Mouse (Mus musculus): ENCODE measurements around the gene Mecp2.

Mecp2 gene

DNA sequence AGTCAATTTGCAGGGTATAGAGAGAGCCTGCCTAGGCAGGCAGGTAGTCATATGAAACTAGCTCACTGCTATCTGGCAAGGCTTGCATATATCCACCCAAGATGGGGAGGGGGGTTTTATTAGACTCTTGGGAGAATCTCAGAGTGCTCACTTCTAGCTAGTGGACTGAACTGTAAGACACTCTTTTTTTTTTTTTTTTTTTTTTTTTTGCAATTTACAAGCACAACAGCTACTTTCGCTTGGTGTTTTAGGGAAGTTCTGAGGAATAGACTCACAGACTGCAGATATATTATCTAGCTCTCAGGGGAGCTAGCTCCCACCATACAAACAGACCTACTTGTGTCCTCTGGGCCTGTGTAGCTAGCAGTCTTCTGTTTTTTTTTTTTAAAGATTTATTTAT, 120.6 kb downstream of the Mecp2 start:
- no peak for DNase-seq (ENCODE audit: low spot score)

DNA sequence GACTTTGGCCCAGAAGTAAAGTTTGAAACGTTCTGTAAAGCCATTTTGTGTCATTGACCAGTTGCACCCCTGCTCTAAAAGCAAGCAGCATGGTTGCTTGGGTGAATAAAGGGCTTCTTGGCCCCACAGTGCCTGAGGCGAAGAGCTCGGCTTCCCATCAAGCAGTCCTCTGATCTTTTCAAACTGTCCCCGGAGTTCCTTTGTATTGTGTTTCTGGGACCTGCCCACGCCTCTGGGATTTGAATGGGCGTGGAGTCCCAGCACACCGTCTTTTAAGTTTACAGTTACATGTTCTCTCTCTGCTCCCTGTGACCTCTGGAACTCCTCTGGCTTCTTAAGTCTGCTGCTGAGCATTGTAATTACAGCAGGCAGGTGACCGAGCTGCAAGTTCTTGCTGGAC, 127.1 kb downstream of the Mecp2 start:
- no peak for DNase-seq (ENCODE audit: low spot score)

DNA sequence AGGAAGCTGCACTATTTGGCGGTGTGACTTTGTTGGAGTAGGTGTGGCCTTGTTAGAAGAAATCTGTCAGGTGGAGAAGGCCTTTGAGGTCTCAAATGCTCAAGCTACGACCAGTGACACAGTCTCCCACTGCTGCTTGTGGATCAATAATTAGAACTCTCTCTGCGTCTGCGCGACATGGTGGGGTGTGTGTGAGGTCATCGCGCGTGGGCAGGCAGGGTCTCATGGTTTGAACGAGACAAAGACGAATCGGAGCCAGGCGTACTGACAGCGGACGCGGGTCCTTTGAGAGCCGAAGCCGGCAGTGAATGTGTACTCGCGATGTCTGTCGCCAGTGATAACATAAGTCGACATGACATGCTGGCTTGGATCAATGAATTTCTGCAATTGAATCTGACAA, 128.8 kb downstream of the Mecp2 start:
- no peak for DNase-seq (ENCODE audit: low spot score)

DNA sequence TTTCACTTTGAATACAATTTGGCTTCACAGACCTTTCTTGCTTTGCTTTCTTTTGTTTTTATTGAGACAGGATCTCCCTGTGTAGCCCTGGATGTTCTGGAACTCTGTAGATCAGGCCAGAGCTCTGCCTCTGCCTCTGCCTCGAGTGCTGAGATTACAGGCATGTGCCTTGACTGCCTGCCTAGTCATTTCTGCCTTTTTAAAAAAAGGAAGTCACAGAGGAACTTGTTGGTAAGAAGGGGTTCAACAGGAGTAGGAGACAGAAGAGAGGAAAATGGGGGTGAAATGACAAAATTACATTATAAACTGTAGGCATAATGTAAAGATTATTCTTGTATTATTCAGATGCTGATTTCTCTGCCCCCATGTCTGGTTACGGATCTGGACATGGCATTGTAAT, 131.5 kb downstream of the Mecp2 start:
- DNase-seq (ENCODE audit: low spot score): no peak

DNA sequence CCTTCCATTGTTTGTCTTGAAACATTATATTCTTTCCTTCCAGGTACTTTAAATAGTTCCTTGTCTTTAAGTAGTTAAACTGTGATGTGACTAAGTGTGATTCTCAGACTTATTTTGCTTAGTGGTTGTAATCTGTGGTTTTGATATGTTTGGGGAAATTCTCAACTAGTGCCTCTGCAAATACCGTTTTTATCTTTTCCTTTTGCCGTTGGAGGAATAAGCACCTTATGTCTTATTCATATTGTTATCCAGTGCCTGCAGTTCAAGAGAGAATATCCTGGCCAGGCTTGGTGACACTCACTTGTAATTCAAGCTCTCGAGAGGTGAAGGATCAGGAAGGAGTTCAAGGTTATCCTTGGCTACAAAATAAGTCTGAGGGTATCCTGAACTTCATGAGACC, 134.1 kb downstream of the Mecp2 start:
- no peak for DNase-seq (ENCODE audit: low spot score)

DNA sequence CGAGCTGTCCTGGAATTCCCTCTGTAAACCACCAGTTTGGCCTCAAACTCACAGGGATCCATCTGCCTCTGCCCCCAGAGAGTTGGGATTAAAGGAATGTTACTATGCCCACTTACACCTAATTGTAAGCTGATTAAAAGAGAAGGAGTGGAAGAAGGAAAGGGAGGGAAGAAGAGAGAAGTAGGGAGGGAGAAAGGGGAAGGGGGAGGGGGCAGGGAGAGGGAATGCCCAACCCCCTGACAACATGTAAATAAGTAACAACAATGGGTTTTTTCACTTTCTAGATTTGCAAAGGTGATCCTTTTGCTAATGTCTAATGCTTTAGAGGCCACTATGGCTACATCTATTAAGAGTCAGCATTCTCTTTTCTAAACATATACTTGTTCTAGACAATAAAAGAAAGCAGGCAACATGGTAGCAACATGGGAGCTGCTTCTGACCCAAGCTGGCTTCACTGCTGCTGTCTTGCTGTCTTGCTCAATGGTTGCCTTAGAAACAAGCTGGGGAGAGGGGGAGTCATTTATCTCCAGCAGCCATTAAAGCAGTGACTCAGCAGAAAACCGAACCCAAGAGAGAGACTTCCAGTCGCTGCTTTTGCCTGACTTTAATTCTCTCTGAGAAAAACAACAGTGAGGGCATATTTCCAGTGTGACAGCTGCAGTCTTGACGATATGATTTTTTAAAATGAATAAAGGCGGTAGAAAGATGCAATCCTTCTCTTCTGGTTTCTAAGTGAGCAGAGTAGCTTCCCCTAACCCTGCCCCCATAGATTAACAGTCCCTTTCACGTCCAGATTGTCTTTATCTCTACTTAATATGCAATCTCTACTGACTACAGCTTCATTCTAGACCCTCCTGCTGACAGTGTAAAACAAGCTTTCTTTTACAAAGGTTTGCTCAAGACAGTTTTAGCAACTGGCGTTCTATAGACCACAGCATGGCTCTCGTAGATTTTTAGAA, 136.0 kb downstream of the Mecp2 start:
- peak; percentile 32 for DNase-seq (ENCODE audit: low spot score)

DNA sequence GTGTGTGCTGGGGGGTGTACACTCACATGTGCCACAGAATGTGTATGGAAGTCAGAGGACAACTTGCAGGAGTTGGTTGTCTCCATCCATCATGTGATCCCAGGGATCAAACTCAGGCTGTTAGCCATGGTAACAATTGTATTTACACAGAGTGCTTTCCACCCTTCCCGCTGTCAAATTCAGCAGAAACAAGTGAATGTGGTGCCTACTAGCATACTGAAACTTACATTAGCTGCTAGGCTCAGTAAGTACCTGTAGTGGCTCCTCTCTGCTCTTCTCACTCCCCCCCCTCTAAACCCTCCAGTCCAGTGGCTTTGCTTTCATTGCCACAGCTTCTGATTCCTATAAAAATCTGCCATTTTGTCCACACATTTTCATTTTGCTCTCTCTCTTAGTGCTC, 157.4 kb downstream of the Mecp2 start:
- DNase-seq (ENCODE audit: low spot score): no peak
